Mouse (Mus musculus) lung, embryonic 14.5 days (tissue): ENCODE data around the gene Adora3. TPM values are rescaled to one million over a fixed set of nuclear protein-coding genes. Genes with fewer than 3 reads are reported as not detected.

Experiments
- ATAC-seq: fragments of 200-750 bp; cut with Nextera tagmentation; 2 replicates; pipeline ENCODE4 v1.8.0; 2017; ENCODE audit warnings: mild to moderate bottlenecking, moderate TSS enrichment, moderate library complexity; ENCODE audit not compliant: insufficient read depth
- DNase-seq: peaks from one replicate; pipeline ENCODE4 v3.0.0-alpha.2; 2015
- H3K27ac ChIP-seq: fragments of 300-500 bp; sonication (generic); 2 replicates; pipeline ENCODE4 v1.5.1; 2014; ENCODE audit warnings: low read depth, mild to moderate bottlenecking, moderate library complexity
- H3K27me3 ChIP-seq: fragments of 300-500 bp; sonication (generic); 2 replicates; pipeline ENCODE4 v1.6.1; 2014; ENCODE audit warnings: low read length, control low read depth; ENCODE audit not compliant: insufficient read depth
- H3K36me3 ChIP-seq: fragments of 300-500 bp; sonication (generic); 2 replicates; pipeline ENCODE4 v1.6.1; 2014; ENCODE audit warnings: control low read depth; ENCODE audit not compliant: insufficient read depth
- H3K4me1 ChIP-seq: fragments of 300-500 bp; sonication (generic); 2 replicates; pipeline ENCODE4 v1.6.1; 2014; ENCODE audit warnings: antibody characterized with exemption, control low read depth; ENCODE audit not compliant: insufficient read depth
- H3K4me2 ChIP-seq: fragments of 300-500 bp; sonication (generic); 2 replicates; pipeline ENCODE4 v1.6.1; 2014; ENCODE audit warnings: mild to moderate bottlenecking
- H3K4me3 ChIP-seq: fragments of 300-500 bp; sonication (generic); 2 replicates; pipeline ENCODE4 v1.5.1; 2014; ENCODE audit warnings: low read depth, low read length
- H3K9ac ChIP-seq: fragments of 300-500 bp; sonication (generic); 2 replicates; pipeline ENCODE4 v1.6.1; 2014
- H3K9me3 ChIP-seq: fragments of 300-500 bp; sonication (generic); 2 replicates; pipeline ENCODE4 v1.6.1; 2016; ENCODE audit warnings: low read depth, low read length, control low read depth
- CTCF ChIP-seq: IDR thresholded peaks from 2 replicates; pipeline ENCODE4 v1.5.1; 2016; ENCODE audit warnings: antibody characterized with exemption, low read depth
- whole genome bisulfite sequencing: fragments of 180-500 bp; shearing (Covaris S2); extraction: QIAGEN DNeasy Blood & Tissue Kit; methylation state at CpG from one replicate; pipeline ENCODE4 v1.1.7; 2014; 5-methylcytosine and 5-hydroxymethylcytosine counted together
- polyA plus RNA-seq: library from polyadenylated mRNA; unstranded; fragments of >200 nt; fragmentation: Nextera tagmentation; extraction: Ambion mirVana; gene quantifications from 2 replicates; pipeline ENCODE4 v1.2.1, GENCODE M21; 2014

Gene Adora3
- polyA plus RNA-seq, 1 experiment from 2014 or later: 0.18 TPM

DNA sequence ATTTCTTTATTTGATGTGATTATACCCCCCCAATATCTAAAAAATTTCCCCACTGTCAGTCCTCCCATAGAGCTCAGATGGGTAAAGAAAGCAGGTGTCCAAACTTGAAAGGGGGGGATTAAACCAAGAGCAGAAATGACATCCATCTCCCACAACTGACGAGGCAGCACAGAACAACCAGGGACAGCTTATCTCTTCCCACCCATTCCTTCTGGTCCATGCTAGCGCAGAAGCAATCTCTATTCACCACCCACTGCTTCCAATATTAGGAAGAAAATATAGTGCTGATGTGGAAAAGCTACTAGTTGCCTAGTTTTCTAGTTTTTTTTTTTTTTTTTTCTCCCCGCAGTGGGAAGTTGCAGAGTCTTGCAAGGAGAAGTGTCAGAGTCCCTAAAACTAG, 34.8 kb upstream of the Adora3 start:
- no peak overlapping the region for H3K9ac ChIP-seq
- no peaks in the 10 kb centered on the region for H3K4me1 ChIP-seq
- no peaks in the 10 kb centered on the region for H3K36me3 ChIP-seq
- no peaks in the 10 kb centered on the region for H3K9me3 ChIP-seq
- DNase-seq: no peak
- no peak for TF ChIP-seq CTCF
- no peak for ATAC-seq
- H3K27ac ChIP-seq: no peak overlapping the region
- WGBS: 69% methylated on average over 3 of the region's 3 CpGs
- H3K4me3 ChIP-seq: no peak overlapping the region
- no peaks in the 10 kb centered on the region for H3K27me3 ChIP-seq
- no peak overlapping the region for H3K4me2 ChIP-seq

DNA sequence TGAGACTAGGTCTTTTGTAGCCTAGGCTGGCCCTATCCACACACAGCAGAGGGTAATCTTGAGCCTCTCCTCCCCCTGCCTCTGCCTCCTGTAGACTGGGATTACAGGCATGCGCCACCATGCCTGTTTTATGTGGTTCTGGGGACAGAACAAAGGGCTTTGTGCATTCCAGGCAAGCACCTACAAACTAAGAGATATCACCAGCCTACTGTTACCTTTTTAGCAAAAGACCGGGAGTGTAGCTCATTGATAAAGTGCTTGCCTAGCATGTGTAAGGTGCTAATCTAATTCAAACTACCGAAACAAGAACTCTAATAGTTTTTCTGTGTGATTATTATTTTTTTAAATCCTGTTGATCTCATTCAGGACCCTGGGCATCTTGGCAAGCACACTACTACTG, 33.8 kb upstream of the Adora3 start:
- no peaks in the 10 kb centered on the region for H3K27me3 ChIP-seq
- ATAC-seq (no peak), DNase-seq (no peak)
- no peak overlapping the region for H3K27ac ChIP-seq
- no peaks in the 10 kb centered on the region for H3K9me3 ChIP-seq
- no peak overlapping the region for H3K9ac ChIP-seq
- WGBS: 76% methylated on average over 3 of the region's 3 CpGs
- H3K4me2 ChIP-seq: no peak overlapping the region
- H3K4me1 ChIP-seq: no peaks in the 10 kb centered on the region
- TF ChIP-seq CTCF: no peak
- no peak overlapping the region for H3K4me3 ChIP-seq
- no peaks in the 10 kb centered on the region for H3K36me3 ChIP-seq

DNA sequence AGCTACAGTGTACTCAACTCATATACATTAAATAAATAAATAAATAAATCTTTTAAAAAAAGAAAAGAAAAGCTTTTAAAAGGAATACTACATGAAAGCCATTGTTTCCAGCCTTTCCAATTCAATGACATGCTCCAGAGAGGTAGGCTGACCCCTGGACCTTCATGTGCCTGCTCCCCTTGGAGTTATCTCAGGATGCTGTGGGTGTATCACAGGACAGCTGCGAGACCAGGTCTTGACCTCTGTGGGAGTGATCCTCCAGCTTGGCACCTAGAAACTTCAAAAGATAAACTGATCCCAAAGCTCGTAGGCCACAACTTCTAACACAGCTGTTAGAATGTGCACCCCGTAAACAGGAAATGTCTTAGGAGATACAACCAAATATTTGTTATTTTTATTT, 32.0 kb upstream of the Adora3 start:
- DNase-seq (no peak), ATAC-seq (no peak)
- Histone ChIP-seq H3K4me2 (no peak overlapping the region), H3K9me3 (no peaks in the 10 kb centered on the region), H3K36me3 (no peaks in the 10 kb centered on the region), H3K4me3 (no peak overlapping the region), H3K9ac (no peak overlapping the region), H3K27me3 (no peaks in the 10 kb centered on the region), H3K4me1 (no peaks in the 10 kb centered on the region), H3K27ac (no peak overlapping the region)
- 53% methylated on average over 3 of the region's 3 CpGs for WGBS
- no peak for TF ChIP-seq CTCF

DNA sequence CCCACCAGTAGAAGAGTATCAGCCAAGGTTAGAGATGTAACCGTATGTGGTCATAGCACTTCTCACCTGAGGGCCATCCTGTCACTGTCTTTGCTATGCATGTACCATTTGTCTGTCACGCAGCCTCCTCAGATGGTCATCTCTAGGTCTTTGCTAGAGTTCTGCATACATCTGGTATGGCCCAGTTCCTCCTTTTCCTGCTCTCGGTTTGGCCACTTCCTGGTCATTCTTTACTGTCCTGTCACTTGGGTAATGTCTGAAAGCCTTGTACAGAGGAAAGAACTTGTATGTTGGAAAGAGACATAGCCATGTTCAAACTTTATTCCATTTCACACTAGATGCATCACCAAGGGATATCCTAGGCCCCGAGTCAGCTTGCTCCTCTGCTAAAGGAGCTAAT, 30.8 kb upstream of the Adora3 start:
- H3K4me1 ChIP-seq: no peaks in the 10 kb centered on the region
- no peaks in the 10 kb centered on the region for H3K36me3 ChIP-seq
- no peak for DNase-seq
- H3K27me3 ChIP-seq: no peaks in the 10 kb centered on the region
- no peak for TF ChIP-seq CTCF
- H3K9me3 ChIP-seq: no peaks in the 10 kb centered on the region
- no peak overlapping the region for H3K27ac ChIP-seq
- H3K4me3 ChIP-seq: no peak overlapping the region
- no peak for ATAC-seq
- whole genome bisulfite sequencing: 80% methylated on average over 4 of the region's 4 CpGs
- no peak overlapping the region for H3K4me2 ChIP-seq
- no peak overlapping the region for H3K9ac ChIP-seq

DNA sequence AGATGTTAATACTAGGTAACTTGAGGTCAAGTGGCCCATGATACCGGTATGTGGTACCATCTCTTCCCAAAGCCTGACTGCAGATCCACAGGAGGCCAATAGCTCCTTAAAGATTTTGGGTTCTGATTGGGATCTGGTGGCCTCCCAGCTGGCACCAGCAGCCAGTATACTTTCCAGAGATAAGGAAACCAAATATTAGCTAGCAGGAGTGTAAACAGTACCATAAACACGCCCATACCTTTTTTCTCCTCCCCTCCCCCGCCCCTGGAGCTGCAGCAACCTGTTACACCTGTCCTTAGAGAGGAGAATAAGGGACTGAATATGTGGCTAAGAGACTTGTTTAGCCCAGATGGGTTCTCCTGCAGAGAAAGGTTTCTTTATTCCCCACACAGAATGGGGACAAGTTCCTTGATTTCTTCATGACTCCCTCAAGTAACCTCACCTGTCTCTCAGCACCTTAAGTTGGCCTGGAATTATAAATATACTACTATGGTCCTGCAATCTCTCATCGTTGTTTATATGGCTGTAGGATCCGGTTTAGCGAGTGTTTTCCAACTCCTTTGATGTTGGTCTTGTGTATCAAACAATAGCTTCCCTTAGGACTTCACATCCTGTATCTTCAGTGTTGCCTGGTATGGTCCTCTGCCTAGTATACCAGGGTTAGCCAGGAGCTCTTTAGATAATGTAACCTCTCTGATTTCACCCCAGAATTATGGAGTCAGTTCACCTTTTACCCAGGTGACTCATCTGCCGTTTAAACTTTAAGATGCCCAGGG, 24.2 kb upstream of the Adora3 start:
- DNase-seq (peak; percentile 42), ATAC-seq (peak; percentile 77)
- Histone ChIP-seq H3K36me3 (no peaks in the 10 kb centered on the region), H3K4me3 (no peak overlapping the region), H3K4me2 (no peak overlapping the region), H3K9me3 (no peaks in the 10 kb centered on the region), H3K9ac (no peak overlapping the region), H3K27ac (no peak overlapping the region), H3K4me1 (no peaks in the 10 kb centered on the region), H3K27me3 (no peaks in the 10 kb centered on the region)
- 35% methylated on average over 7 of the region's 7 CpGs for WGBS
- TF ChIP-seq CTCF: no peak

DNA sequence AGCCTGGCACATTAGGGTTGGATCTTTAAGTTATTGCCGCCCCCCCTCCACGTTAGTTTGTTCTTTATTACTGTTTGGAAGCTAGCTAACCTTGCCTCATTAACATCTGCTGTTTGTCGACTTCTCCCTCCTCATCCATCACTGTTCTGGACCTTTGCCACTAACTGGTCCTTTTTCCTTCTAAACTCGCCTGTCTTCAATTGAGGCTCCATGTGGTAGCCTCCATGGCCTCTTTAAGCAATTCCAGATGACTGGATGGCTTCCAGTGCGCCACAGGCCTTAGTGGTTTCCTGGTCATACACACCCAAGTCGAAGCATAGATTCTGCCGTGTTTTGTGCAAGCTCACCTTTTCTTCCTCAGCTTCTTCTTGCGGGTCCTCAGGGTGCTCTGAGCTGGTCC, 16.9 kb upstream of the Adora3 start:
- H3K4me1 ChIP-seq: no peaks in the 10 kb centered on the region; the same call in 1 of the 2 replicates
- no peak overlapping the region for H3K9ac ChIP-seq
- WGBS: 50% methylated on average over 8 of the region's 8 CpGs
- peak; percentile 67 for DNase-seq
- H3K9me3 ChIP-seq: no peaks in the 10 kb centered on the region
- no peak overlapping the region for H3K27ac ChIP-seq
- TF ChIP-seq CTCF: no peak
- peak; percentile 56; the same call in 1 of the 2 replicates for ATAC-seq
- no peaks in the 10 kb centered on the region for H3K27me3 ChIP-seq
- no peak overlapping the region for H3K4me2 ChIP-seq
- no peaks in the 10 kb centered on the region for H3K36me3 ChIP-seq
- H3K4me3 ChIP-seq: no peak overlapping the region

DNA sequence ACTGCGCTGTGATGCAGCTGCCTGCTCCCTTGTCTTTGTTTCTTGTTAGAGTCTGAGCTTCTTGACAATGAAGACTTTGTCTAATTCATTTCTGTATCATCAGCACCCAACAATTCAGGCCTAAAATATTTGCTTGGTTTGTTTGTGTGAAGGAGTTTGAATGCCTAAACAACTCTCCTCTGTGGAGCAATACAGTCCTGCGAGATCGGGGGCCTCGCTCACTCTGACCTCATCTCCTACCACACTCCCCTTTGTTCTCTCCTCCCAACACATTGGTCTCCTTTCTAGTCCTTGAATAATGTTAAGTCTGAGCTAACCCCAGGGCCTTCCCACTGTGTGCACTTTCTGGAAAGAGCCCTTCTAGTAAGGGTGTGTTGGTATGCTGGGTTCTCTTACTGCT, 15.9 kb upstream of the Adora3 start:
- H3K4me1 ChIP-seq: no peaks in the 10 kb centered on the region; the same call in 1 of the 2 replicates
- H3K9ac ChIP-seq: no peak overlapping the region
- no peak for DNase-seq
- no peak overlapping the region for H3K4me2 ChIP-seq
- no peak overlapping the region for H3K4me3 ChIP-seq
- no peak for TF ChIP-seq CTCF
- no peaks in the 10 kb centered on the region for H3K36me3 ChIP-seq
- no peaks in the 10 kb centered on the region for H3K27me3 ChIP-seq
- no peak overlapping the region for H3K27ac ChIP-seq
- ATAC-seq: no peak
- WGBS: 85% methylated on average over 4 of the region's 4 CpGs
- H3K9me3 ChIP-seq: no peaks in the 10 kb centered on the region
